1 mouse cellular context compared by ENCODE assay signal in the genomic region with DNA sequence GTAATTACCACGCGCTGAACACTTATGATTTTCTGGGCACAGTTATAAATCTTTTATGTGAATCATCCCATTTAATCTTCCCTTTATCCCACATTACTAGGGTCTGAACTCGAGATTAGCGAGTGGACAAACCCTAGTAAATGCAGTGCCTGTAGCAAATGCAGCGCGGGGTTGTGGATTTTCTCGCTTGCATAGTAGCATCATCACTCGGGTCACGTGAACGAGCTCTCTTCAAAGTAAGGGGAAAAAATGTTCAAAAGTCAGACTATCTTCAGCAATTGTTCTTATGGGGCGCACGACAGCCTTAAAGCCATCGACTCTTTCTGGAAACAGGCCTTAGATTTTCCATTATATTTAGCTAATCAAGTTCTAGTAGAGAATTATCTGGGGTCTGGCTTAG.
TF ChIP-seq lines count a peak whose summit lies in the region.

No protein-coding gene starts in this region.

TF ChIP-seq in CH12.LX, 34 proteins besides CTCF, POLR2A, EP300 and RAD21 (continued from another document):
- TF ChIP-seq MAZ (IDR thresholded peaks at IDR 0.05; ENCODE audit: low read depth, low read length) = no peak
- no peak for TF ChIP-seq ZNF384 (IDR thresholded peaks at IDR 0.05; ENCODE audit: low read depth, low read length)
- no peak for TF ChIP-seq MEF2A (IDR thresholded peaks at IDR 0.05; ENCODE audit: borderline replicate concordance, low read depth, low read length)
- no peak for TF ChIP-seq GABPA (IDR thresholded peaks at IDR 0.05; ENCODE audit: insufficient replicate concordance, low read depth, low read length)
- TF ChIP-seq RCOR1 (conservative IDR thresholded peaks at IDR 0.05; ENCODE audit: low read depth, low read length) = no peak
- no peak for TF ChIP-seq USF1 (IDR thresholded peaks at IDR 0.05; ENCODE audit: low read depth, low read length)
- no peak for TF ChIP-seq JUN (IDR thresholded peaks at IDR 0.05; ENCODE audit: insufficient read depth, low read depth, low read length)
- TF ChIP-seq POLR2AphosphoS2 (IDR thresholded peaks at IDR 0.05; ENCODE audit: low read depth, low read length) = no peak
- TF ChIP-seq CHD2 (IDR thresholded peaks at IDR 0.05; ENCODE audit: low read length) = no peak
- no peak for TF ChIP-seq MAFK (IDR thresholded peaks at IDR 0.05; ENCODE audit: insufficient replicate concordance, low read length)
